Mouse (Mus musculus): Measurements from ENCODE around the gene Wt1. TPM values are rescaled to one million over a fixed set of nuclear protein-coding genes. Genes with fewer than 3 reads are reported as not detected.

Gene Wt1
- total RNA-seq, 2 experiments from 2014 or later: 0.08 TPM; not detected in 1

GRCm38 (mm10) chr2:105185768-105186529 lies 59.6 kb downstream of the Wt1 start:
- DNase-seq: no peak

GRCm38 (mm10) chr2:105186591-105186990 lies 60.3 kb downstream of the Wt1 start:
- DNase-seq: no peak

- no peak for DNase-seq
Observed at GRCm38 (mm10) chr2:105188182-105188581, 61.9 kb downstream of the Wt1 start.

GRCm38 (mm10) chr2:105189352-105189751 lies 63.0 kb downstream of the Wt1 start:
- no peak for DNase-seq

GRCm38 (mm10) chr2:105200152-105200551 lies 73.8 kb downstream of the Wt1 start:
- DNase-seq: no peak

- no peak for DNase-seq
Observed at GRCm38 (mm10) chr2:105206563-105207174, 80.3 kb downstream of the Wt1 start.

- no peak for DNase-seq
Observed at GRCm38 (mm10) chr2:105212839-105213238, 86.5 kb downstream of the Wt1 start.

GRCm38 (mm10) chr2:105215914-105216313 lies 89.6 kb downstream of the Wt1 start:
- DNase-seq: no peak

GRCm38 (mm10) chr2:105219229-105219628 lies 92.9 kb downstream of the Wt1 start:
- DNase-seq: no peak

- no peak for DNase-seq
Observed at GRCm38 (mm10) chr2:105219664-105220063, 93.3 kb downstream of the Wt1 start.

GRCm38 (mm10) chr2:105220738-105221303 lies 94.5 kb downstream of the Wt1 start:
- no peak for DNase-seq

Other genes with a start within 250 kb of the Wt1 start
- 10 to 100 TPM; 91.3 to 98.7 TPM for gene Eif3m, start 109.4 kb upstream of the Wt1 start, total RNA-seq (2021)
- gene Gm11060, start 34.5 kb upstream of the Wt1 start, total RNA-seq (2021): not detected
- not detected for gene Them7, start 97.8 kb downstream of the Wt1 start, total RNA-seq (2021)